10 mouse cellular contexts compared by ENCODE assay signal in genomic region chr15:103301046-103301445, GRCm38 (mm10). TPM values are rescaled to one million over a fixed set of nuclear protein-coding genes. Genes with fewer than 3 reads are reported as not detected.
DNase-seq lines count a peak whose midpoint lies in the region; ATAC-seq and TF ChIP-seq lines count a peak whose summit lies in the region.
"Had no signal": no experiment of that assay in that cellular context is flagged by ENCODE, and none has a peak within 500 bp of the region (broad histone marks: within the 10 kb centered on the region; RNA-seq: fewer than 3 reads in every experiment).

No protein-coding gene starts in this region.

- H3K27ac ChIP-seq in left cerebral cortex, adult 2 months, result peak overlapping the region; percentile 91
- H3K27ac ChIP-seq in forebrain, embryonic 10.5 days, result peak overlapping the region; percentile 97
- H3K27ac ChIP-seq in limb, embryonic 12.5 days, result peak overlapping the region; percentile 98
- H3K27ac ChIP-seq in stomach, embryonic 14.5 days (ENCODE audit: low read length), result peak overlapping the region; percentile 90

- H3K4me3 ChIP-seq in left cerebral cortex, adult 2 months, result no peak overlapping the region
- peak overlapping the region; percentile 46 for H3K4me3 ChIP-seq in forebrain, embryonic 10.5 days
- peak overlapping the region; percentile 28; the same call in 1 of the 2 replicates for H3K4me3 ChIP-seq in limb, embryonic 12.5 days (replicated peaks)
- H3K4me3 ChIP-seq in stomach, embryonic 14.5 days (ENCODE audit: low read depth, low read length), result no peak overlapping the region

- no peak for ATAC-seq in limb, embryonic 12.5 days (ENCODE audit: insufficient number of reproducible peaks, insufficient read depth, low FRiP score, low TSS enrichment, low read depth)
- no peak for ATAC-seq in stomach, embryonic 14.5 days (ENCODE audit: insufficient number of reproducible peaks, insufficient read depth, low FRiP score, low read depth)
- ATAC-seq: Patski had no signal

- H3K9me3 ChIP-seq in forebrain, embryonic 10.5 days, result no peaks in the 10 kb centered on the region
- no peaks in the 10 kb centered on the region for H3K9me3 ChIP-seq in limb, embryonic 12.5 days
- H3K9me3 ChIP-seq in stomach, embryonic 14.5 days (ENCODE audit: control insufficient read depth, low read depth, low read length), result no peaks in the 10 kb centered on the region

- H3K27me3 ChIP-seq in forebrain, embryonic 10.5 days (ENCODE audit: poor library complexity, severe bottlenecking), result no peaks in the 10 kb centered on the region
- H3K27me3 ChIP-seq in limb, embryonic 12.5 days, result no peaks in the 10 kb centered on the region
- no peaks in the 10 kb centered on the region for H3K27me3 ChIP-seq in stomach, embryonic 14.5 days (ENCODE audit: control insufficient read depth, insufficient read depth, low read length)
- H3K27me3 ChIP-seq: Patski had no signal

- H3K4me1 ChIP-seq in forebrain, embryonic 10.5 days, result peaks cover 98% of the 10 kb centered on the region
- H3K4me1 ChIP-seq in limb, embryonic 12.5 days (replicated peaks), result peaks cover 92% of the 10 kb centered on the region
- peaks cover 64% of the 10 kb centered on the region for H3K4me1 ChIP-seq in stomach, embryonic 14.5 days (ENCODE audit: control insufficient read depth, insufficient read depth, low read length)

- peak overlapping the region; percentile 57 for H3K4me2 ChIP-seq in limb, embryonic 12.5 days
- H3K4me2 ChIP-seq in stomach, embryonic 14.5 days (replicated peaks; ENCODE audit: low read depth, low read length), result no peak overlapping the region

- TF ChIP-seq CTCF in left cerebral cortex, adult 2 months (IDR thresholded peaks at IDR 0.05), result no peak

- H3K36me3 ChIP-seq in forebrain, embryonic 10.5 days (replicated peaks), result peaks cover 34% of the 10 kb centered on the region
- H3K36me3 ChIP-seq in limb, embryonic 12.5 days, result peaks cover 16% of the 10 kb centered on the region
- H3K36me3 ChIP-seq in stomach, embryonic 14.5 days (ENCODE audit: control insufficient read depth, insufficient read depth, low read length), result peaks cover 24% of the 10 kb centered on the region; the same call in 1 of the 2 replicates

- 11% methylated on average over 2 of the region's 2 CpGs for WGBS in forebrain, embryonic 10.5 days
- 5% methylated on average over 2 of the region's 2 CpGs for WGBS in limb, embryonic 12.5 days
- WGBS in stomach, embryonic 14.5 days, result 37% methylated on average over 2 of the region's 2 CpGs

- DNase-seq in left cerebral cortex, adult 2 months (ENCODE audit: extremely low spot score in 1 of 2, low spot score in 2 of 2), result no peak
- no peak for DNase-seq in left cerebral cortex, adult 8-10 months (ENCODE audit: low spot score in 2 of 2)
- DNase-seq in forebrain, embryonic 10.5 days (ENCODE audit: extremely low spot score, low spot score), result no peak
- DNase-seq in testis, postnatal 14 days (ENCODE audit: low spot score), result no peak
- DNase-seq in lung, postnatal 25 days (ENCODE audit: low spot score), result no peak
- no peak for DNase-seq in left cerebral cortex, adult 9 months (ENCODE audit: low spot score in 2 of 2)
- DNase-seq: left cerebral cortex, postnatal 4 days had no signal

- H3K9ac ChIP-seq in limb, embryonic 12.5 days (replicated peaks), result no peak overlapping the region
- no peak overlapping the region for H3K9ac ChIP-seq in stomach, embryonic 14.5 days (replicated peaks; ENCODE audit: low read depth, low read length)

- intact Hi-C loops in left cerebral cortex, adult 2 months (cut with DNase I), result loop anchor here (10.0 kb wide), 1 partner anchor 556 kb away; no protein-coding TSS in a partner anchor

RNA-seq across cellular contexts. Expression of gene Gpr84, which starts 9.4 kb away (rescaled TPM):
- total RNA-seq in left cerebral cortex, adult 2 months (2021), result under 1 TPM; 0.40 to 0.66 TPM
- total RNA-seq in left cerebral cortex, adult 8-10 months (2022), result 1 to 10 TPM in 2 of 4 experiments, under 1 TPM in 2; 0.76 to 6.8 (median 2.8) TPM
- polyA plus RNA-seq in forebrain, embryonic 10.5 days (2016; fragmentation: Nextera tagmentation; extraction: Ambion mirVana), result 0.14 and 0.36 TPM in 2 replicates
- 0.31 and 0.44 TPM in 2 replicates for polyA plus RNA-seq in limb, embryonic 12.5 days (2016; fragmentation: Nextera tagmentation; extraction: Ambion mirVana)
- polyA plus RNA-seq in stomach, embryonic 14.5 days (2014; fragmentation: Nextera tagmentation; extraction: Ambion mirVana), result 0.24 and 0.46 TPM in 2 replicates
- polyA plus RNA-seq: Patski had no signal

RNA-seq across cellular contexts. Expression of gene Copz1, which starts 28.5 kb away (rescaled TPM):
- total RNA-seq in left cerebral cortex, adult 2 months (2021), result 10 to 100 TPM; 85.5 to 93.0 TPM
- total RNA-seq in left cerebral cortex, adult 8-10 months (2022), result 10 to 100 TPM; 90.9 to 93.2 (median 91.9) TPM
- polyA plus RNA-seq in forebrain, embryonic 10.5 days (2016; fragmentation: Nextera tagmentation; extraction: Ambion mirVana), result 279 and 280 TPM in 2 replicates
- polyA plus RNA-seq in limb, embryonic 12.5 days (2016; fragmentation: Nextera tagmentation; extraction: Ambion mirVana), result 252 and 259 TPM in 2 replicates
- polyA plus RNA-seq in stomach, embryonic 14.5 days (2014; fragmentation: Nextera tagmentation; extraction: Ambion mirVana), result 281 and 289 TPM in 2 replicates

RNA-seq across cellular contexts. Expression of gene Zfp385a, which starts 38.8 kb away (rescaled TPM):
- total RNA-seq in left cerebral cortex, adult 2 months (2021), result 10 to 100 TPM; 66.1 to 77.5 TPM
- total RNA-seq in left cerebral cortex, adult 8-10 months (2022), result 10 to 100 TPM; 60.6 to 78.6 (median 69.1) TPM
- 23.1 and 23.6 TPM in 2 replicates for polyA plus RNA-seq in forebrain, embryonic 10.5 days (2016; fragmentation: Nextera tagmentation; extraction: Ambion mirVana)
- 11.2 and 13.3 TPM in 2 replicates for polyA plus RNA-seq in limb, embryonic 12.5 days (2016; fragmentation: Nextera tagmentation; extraction: Ambion mirVana)
- 11.1 and 11.7 TPM in 2 replicates for polyA plus RNA-seq in stomach, embryonic 14.5 days (2014; fragmentation: Nextera tagmentation; extraction: Ambion mirVana)

RNA-seq across cellular contexts. Expression of gene Nfe2, which starts 42.8 kb away (rescaled TPM):
- total RNA-seq in left cerebral cortex, adult 2 months (2021), result not detected
- not detected for total RNA-seq in left cerebral cortex, adult 8-10 months (2022)
- polyA plus RNA-seq in forebrain, embryonic 10.5 days (2016; fragmentation: Nextera tagmentation; extraction: Ambion mirVana), result 5.5 and 8.3 TPM in 2 replicates
- 4.6 and 4.7 TPM in 2 replicates for polyA plus RNA-seq in limb, embryonic 12.5 days (2016; fragmentation: Nextera tagmentation; extraction: Ambion mirVana)
- 1.9 and 2.0 TPM in 2 replicates for polyA plus RNA-seq in stomach, embryonic 14.5 days (2014; fragmentation: Nextera tagmentation; extraction: Ambion mirVana)
- total RNA-seq: left cerebral cortex, postnatal 4 days had no signal
- polyA plus RNA-seq: Patski had no signal

Comparison
In these comparisons a context has a peak if more than half of its experiments do, and no peak if none do; other contexts are left out.
1. H3K4me3 ChIP-seq: peak in forebrain, embryonic 10.5 days (single experiment) and limb, embryonic 12.5 days (single experiment); none in left cerebral cortex, adult 2 months (single experiment) and stomach, embryonic 14.5 days (single experiment).
2. Peak in every context shown above with its lines, with median percentiles within 50 percentile points of each other: H3K27ac ChIP-seq.